Mouse (Mus musculus): ENCODE measurements around the gene Gm11939. TPM values are rescaled to one million over a fixed set of nuclear protein-coding genes. Genes with fewer than 3 reads are reported as not detected.

The Gm11939 gene
- not detected for polyA plus RNA-seq (2017; shearing (Covaris generic))

DNA sequence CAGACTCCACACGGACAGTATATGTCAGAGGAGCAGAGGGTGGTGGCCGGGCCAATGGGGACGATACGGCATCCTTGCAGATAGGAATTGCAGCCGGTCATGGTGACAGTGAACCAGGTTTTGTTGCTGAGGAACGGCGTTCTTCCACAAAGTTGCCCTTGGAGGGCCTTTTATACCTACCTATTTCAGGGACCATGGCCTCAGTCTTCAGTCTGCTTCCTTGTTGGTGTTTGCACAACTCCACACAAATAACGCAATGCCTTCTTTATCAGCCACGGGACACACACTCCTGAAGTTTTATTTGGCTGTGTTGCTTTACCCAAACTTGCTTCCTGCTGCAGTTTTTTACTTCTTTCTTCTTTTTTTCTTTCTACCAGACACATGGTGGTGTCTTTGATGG lies at the start of gene Gm11939:
Gene Gm11939 (minus strand): TSS at position 101 of the 400 bp plus-strand sequence.

DNA sequence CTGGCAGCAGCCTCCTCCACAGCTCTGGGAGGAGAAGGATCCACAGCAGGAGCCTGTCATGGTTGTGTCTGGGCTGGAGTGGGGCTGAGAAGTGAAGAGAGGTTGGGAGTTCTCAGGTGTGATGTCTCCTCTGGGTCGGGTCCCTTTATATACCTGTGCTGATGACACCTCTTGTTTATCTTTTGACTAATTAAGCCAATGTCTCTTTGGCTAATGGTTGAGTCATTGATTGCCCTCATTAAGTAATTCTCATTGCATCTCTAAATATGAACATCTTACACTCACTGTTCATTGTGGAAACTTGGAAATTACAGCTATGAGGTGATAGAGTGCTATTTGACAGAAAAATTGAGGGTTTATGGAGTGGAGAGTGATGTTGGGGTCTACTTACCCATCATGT lies 43.9 kb upstream of the Gm11939 start, which contains the start of gene Gm11938:
Gene Gm11938 (minus strand): TSS at position 101 of the 400 bp plus-strand sequence.

DNA sequence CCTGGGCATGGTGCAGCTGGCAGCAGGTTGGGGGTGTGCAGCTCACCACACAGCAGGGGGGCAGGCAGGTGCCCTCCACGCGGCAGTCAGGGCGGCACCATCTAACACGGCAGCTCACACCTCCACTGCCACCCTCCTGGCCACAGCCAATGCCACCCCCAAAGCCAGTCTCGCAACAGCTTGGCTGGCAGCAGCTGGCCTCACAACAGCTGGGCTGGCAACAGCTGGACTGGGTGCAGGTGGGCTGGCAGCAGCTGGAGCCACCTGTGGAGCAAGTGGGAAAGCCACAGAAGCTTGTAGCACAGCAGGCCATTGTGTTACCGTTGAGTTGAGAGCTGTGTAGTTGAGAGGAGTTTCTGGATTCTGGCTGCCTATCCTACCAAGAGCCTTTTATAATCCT lies 38.5 kb upstream of the Gm11939 start, which contains the start of gene Krtap9-3:
Gene Krtap9-3 (minus strand): TSS at position 364 of the 400 bp plus-strand sequence.

DNA sequence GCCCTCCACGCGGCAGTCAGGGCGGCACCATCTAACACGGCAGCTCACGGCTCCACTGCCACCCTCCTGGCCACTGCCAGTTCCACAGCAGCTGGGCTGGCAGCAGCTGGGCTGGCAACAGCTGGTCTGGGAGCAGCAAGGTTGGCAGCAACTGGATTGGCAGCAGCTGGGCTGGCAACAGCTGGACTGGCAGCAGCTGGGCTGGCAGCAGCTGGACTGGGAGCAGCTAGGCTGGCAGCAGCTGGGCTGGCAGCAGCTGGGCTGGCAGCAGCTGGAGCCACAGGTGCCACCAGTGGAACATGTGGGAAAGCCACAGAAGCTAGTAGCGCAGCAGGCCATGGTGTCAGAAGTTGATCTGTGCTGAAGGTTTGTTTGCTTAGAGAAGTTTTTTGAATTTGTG lies 31.7 kb upstream of the Gm11939 start, which contains the start of gene Krtap1-3:
Gene Krtap1-3 (minus strand): TSS at position 359 of the 400 bp plus-strand sequence.

DNA sequence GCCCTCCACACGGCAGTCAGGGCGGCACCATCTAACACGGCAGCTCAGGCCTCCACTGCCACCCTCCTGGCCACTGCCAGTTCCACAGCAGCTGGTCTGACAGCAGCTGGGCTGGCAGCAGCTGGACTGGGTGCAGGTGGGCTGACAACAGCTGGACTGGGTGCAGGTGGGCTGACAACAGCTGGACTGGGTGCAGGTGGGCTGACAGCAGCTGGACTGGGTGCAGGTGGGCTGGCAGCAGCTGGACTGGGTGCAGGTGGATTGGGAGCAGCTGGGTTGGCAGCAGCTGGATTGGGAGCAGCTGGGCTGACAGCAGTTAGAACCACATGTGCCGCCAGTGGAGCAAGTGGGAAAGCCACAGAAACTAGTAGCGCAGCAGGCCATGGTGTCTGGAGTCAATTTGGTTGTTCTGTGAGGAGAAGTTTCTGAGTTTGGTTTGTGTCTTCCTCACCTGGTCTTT lies 24.0 kb upstream of the Gm11939 start, which contains the start of gene Krtap1-4:
Gene Krtap1-4 (minus strand): TSS at position 410 of the 460 bp plus-strand sequence.

DNA sequence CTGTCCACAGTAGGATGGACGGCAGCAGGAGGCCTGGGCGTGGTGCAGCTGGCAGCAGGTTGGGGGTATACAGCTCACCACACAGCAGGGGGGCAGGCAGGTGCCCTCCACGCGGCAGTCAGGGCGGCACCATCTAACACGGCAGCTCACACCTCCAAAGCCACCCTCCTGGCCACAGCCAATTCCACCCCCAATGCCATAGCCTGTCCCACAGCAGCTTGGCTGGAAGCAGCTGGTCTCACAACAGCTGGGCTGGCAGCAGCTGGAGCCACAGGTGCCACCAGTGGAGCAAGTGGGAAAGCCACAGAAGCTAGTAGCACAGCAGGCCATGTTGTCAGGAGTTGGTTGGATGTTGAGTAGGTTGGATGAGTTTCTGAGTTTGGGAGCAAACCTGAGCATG lies 21.4 kb upstream of the Gm11939 start, which contains the start of gene Krtap1-5:
Gene Krtap1-5 (minus strand): TSS at position 381 of the 400 bp plus-strand sequence.

DNA sequence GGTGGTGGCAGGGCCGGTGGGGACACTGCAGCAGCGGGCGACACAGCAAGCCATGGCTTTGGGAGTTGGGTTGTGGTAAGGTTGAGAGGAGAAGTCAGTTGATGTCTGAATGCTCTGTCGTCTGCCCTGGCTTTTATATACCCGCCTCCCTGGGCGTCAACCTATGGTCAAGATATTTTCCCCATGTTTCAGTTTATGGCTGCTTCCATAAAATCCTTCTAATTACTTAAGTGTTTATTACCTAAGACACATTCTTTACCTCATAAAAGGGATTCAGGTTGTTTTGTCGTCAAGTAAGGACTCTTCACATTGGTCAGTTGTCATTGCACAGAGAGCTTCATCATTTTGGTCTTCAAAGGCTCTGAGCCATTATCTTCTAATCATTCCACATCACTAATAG lies 7.3 kb upstream of the Gm11939 start, which contains the start of gene Krtap3-1:
Gene Krtap3-1 (minus strand): TSS at position 101 of the 400 bp plus-strand sequence.

DNA sequence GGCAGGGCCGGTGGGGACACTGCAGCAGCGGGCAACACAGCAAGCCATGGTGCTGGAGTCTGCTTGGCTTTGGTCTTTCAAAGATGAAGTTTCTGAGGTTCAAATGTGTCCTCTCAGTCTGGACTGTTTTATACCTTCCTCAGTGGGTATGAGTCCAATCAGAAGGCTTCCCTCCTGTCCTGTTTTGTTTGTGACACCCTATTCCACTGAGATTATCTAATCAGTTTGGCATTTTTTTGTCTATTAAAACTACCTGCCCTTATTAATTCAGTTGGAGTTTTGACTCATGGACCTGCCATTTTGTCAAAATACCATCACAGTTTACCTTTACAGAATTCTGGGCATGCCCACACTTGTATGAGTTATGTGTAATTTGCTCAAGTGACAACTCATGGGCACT lies 2.5 kb downstream of the Gm11939 start, which contains the start of gene Krtap3-2:
Gene Krtap3-2 (minus strand): TSS at position 101 of the 400 bp plus-strand sequence.

DNA sequence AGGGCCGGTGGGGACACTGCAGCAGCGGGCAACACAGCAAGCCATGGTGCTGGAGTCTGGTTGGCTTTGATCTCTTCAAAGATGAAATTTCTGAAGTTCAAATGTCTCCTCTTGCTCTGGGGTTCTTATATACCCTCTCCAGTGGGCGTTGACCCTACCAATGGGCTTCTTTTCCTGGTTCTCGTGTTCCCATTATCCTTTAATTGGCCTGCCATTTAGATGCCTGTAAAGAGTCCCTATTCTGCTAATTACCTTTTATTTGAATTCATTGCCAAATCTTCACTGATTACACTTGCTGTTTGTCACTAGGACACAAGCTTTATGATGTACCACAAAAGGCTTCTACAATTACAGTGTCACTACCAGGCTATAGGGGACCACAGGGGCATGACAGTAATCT lies 8.5 kb downstream of the Gm11939 start, which contains the start of gene Krtap3-3:
Gene Krtap3-3 (minus strand): TSS at position 101 of the 400 bp plus-strand sequence.

DNA sequence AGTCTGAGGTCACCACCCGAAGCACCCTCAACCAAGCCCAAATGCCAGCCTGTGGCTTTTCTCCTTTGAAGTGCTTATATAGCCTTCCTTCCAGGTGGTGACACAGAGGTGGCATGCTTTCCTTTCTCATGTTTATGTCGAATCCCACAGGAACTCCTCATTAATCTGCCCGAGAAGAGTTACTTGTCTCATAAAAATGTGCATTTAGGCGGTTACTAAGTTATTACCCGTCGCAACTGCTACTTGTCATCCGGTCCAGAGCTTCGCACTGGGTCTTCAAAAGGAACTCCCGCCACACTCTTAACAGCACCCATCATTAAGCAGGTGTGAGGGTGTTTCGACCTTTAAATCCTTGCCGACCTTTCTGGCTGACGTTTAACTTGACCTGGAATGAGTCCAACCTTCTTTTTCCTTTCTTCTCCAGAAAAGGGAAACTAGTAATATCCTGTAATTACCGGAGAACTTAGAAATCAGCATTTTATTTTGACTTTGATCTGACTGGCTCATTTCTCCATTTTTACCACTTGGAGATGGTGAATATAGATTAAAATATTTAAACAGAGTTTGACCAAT lies 37.9 kb downstream of the Gm11939 start, which contains the start of gene Krt39:
Gene Krt39 (minus strand): TSS at position 51 of the 573 bp plus-strand sequence.

Other genes with a start within 250 kb of the Gm11939 start
- gene Krt25, start 236.5 kb downstream of the Gm11939 start, polyA plus RNA-seq (2017; shearing (Covaris generic)), result not detected
- gene Krt26, start 221.5 kb downstream of the Gm11939 start, polyA plus RNA-seq (2017; shearing (Covaris generic)), result not detected
- not detected for gene Krt27, start 208.4 kb downstream of the Gm11939 start, polyA plus RNA-seq (2017; shearing (Covaris generic))
- not detected for gene Krt28, start 184.6 kb downstream of the Gm11939 start, polyA plus RNA-seq (2017; shearing (Covaris generic))
- 18.4 TPM for gene Krt10, start 170.1 kb downstream of the Gm11939 start, polyA plus RNA-seq (2017; shearing (Covaris generic))
- gene Krt12, start 137.2 kb downstream of the Gm11939 start, polyA plus RNA-seq (2017; shearing (Covaris generic)), result not detected
- gene Krt20, start 121.3 kb downstream of the Gm11939 start, polyA plus RNA-seq (2017; shearing (Covaris generic)), result not detected
- not detected for gene Krt23, start 66.3 kb downstream of the Gm11939 start, polyA plus RNA-seq (2017; shearing (Covaris generic))
- gene Krt39, start 38.1 kb downstream of the Gm11939 start, polyA plus RNA-seq (2017; shearing (Covaris generic)), result not detected
- gene Krt40, start 16.3 kb downstream of the Gm11939 start, polyA plus RNA-seq (2017; shearing (Covaris generic)), result not detected
- not detected for gene Krtap3-3, start 8.6 kb downstream of the Gm11939 start, polyA plus RNA-seq (2017; shearing (Covaris generic))
- not detected for gene Krtap3-2, start 2.6 kb downstream of the Gm11939 start, polyA plus RNA-seq (2017; shearing (Covaris generic))
- not detected for gene Krtap3-1, start 7.2 kb upstream of the Gm11939 start, polyA plus RNA-seq (2017; shearing (Covaris generic))
- not detected for gene Krtap1-5, start 21.6 kb upstream of the Gm11939 start, polyA plus RNA-seq (2017; shearing (Covaris generic))
- not detected for gene Krtap1-4, start 24.2 kb upstream of the Gm11939 start, polyA plus RNA-seq (2017; shearing (Covaris generic))
- gene Krtap1-3, start 31.9 kb upstream of the Gm11939 start, polyA plus RNA-seq (2017; shearing (Covaris generic)), result not detected
- not detected for gene Krtap9-3, start 38.6 kb upstream of the Gm11939 start, polyA plus RNA-seq (2017; shearing (Covaris generic))
- not detected for gene Gm11938, start 43.8 kb upstream of the Gm11939 start, polyA plus RNA-seq (2017; shearing (Covaris generic))
- gene Gm11937, start 50.7 kb upstream of the Gm11939 start, polyA plus RNA-seq (2017; shearing (Covaris generic)), result not detected
- gene Krtap2-4, start 55.4 kb upstream of the Gm11939 start, polyA plus RNA-seq (2017; shearing (Covaris generic)), result not detected
- gene Gm11562, start 61.0 kb upstream of the Gm11939 start, polyA plus RNA-seq (2017; shearing (Covaris generic)), result not detected
- not detected for gene Krtap4-1, start 68.8 kb upstream of the Gm11939 start, polyA plus RNA-seq (2017; shearing (Covaris generic))
- not detected for gene Krtap4-2, start 75.6 kb upstream of the Gm11939 start, polyA plus RNA-seq (2017; shearing (Covaris generic))
- gene Krtap4-7, start 84.6 kb upstream of the Gm11939 start, polyA plus RNA-seq (2017; shearing (Covaris generic)), result not detected
- gene Gm11555, start 90.8 kb upstream of the Gm11939 start, polyA plus RNA-seq (2017; shearing (Covaris generic)), result not detected
- gene Gm11563, start 99.5 kb upstream of the Gm11939 start, polyA plus RNA-seq (2017; shearing (Covaris generic)), result not detected
- gene Krtap4-6, start 106.5 kb upstream of the Gm11939 start, polyA plus RNA-seq (2017; shearing (Covaris generic)), result not detected
- gene Gm14190, start 131.3 kb upstream of the Gm11939 start, polyA plus RNA-seq (2017; shearing (Covaris generic)), result not detected
- not detected for gene Gm14180, start 174.8 kb upstream of the Gm11939 start, polyA plus RNA-seq (2017; shearing (Covaris generic))
- gene Gm11595, start 213.4 kb upstream of the Gm11939 start, polyA plus RNA-seq (2017; shearing (Covaris generic)), result not detected
- gene Krtap4-8, start 221.2 kb upstream of the Gm11939 start, polyA plus RNA-seq (2017; shearing (Covaris generic)), result not detected
- not detected for gene Krtap4-9, start 225.7 kb upstream of the Gm11939 start, polyA plus RNA-seq (2017; shearing (Covaris generic))
- not detected for gene Gm11596, start 234.0 kb upstream of the Gm11939 start, polyA plus RNA-seq (2017; shearing (Covaris generic))
- gene Gm11569, start 239.5 kb upstream of the Gm11939 start, polyA plus RNA-seq (2017; shearing (Covaris generic)), result not detected
- gene Gm11554, start 245.0 kb upstream of the Gm11939 start, polyA plus RNA-seq (2017; shearing (Covaris generic)), result not detected